Mouse (Mus musculus): ENCODE data around the gene Ctla2a. TPM values are rescaled to one million over a fixed set of nuclear protein-coding genes. Genes with fewer than 3 reads are reported as not detected.
"Not testable (repeated sequence)": the region's sequence is repeated elsewhere in the genome, so short reads cannot be mapped to it uniquely, and the experiment has no call there.

Ctla2a gene
- total and polyA plus RNA-seq, 3 experiments = not detected

DNA sequence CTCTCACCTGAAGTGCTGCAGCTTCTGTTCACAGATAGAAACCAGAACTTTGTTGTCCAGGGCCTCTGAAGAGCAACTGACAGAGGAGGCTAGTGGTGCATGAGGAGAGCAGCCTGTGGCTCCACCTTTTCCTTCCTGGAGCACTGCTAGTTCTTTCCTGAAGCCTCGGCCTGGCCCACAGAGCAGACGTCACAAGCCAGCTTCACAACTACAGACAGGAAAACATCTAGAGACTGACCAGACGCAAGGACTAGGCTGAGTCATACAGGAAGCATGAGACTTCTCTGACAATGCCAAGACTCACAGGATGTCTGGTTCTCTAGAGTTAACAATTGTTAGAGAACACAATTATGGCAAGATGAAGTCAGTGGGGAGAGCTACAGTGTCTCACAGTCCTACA is 39.1 kb downstream of the Ctla2a start, which contains the start of gene Ctla2b:
Gene Ctla2b (minus strand): TSS at position 120 of the 400 bp plus-strand sequence.
- no peaks in the 10 kb centered on the region for H3K27me3 ChIP-seq (replicated peaks)
- no peak for TF ChIP-seq BHLHE40 (IDR thresholded peaks at IDR 0.05; ENCODE audit: low read depth, low read length)
- TF ChIP-seq CHD2 (IDR thresholded peaks at IDR 0.05; ENCODE audit: low read length) = no peak
- TF ChIP-seq JUN (IDR thresholded peaks at IDR 0.05; ENCODE audit: insufficient read depth, low read depth, low read length) = no peak
- H3K9ac ChIP-seq (ENCODE audit: insufficient read depth, low read depth) = no peak within 1 kb of the TSS
- no peak within 1 kb of the TSS for H3K4me2 ChIP-seq (ENCODE audit: insufficient read depth, low read depth, poor library complexity, severe bottlenecking)
- H3K79me2 ChIP-seq (replicated peaks; ENCODE audit: control insufficient read depth, extremely low read depth, insufficient read depth, poor library complexity, severe bottlenecking) = no peaks in the 10 kb centered on the region
- dilution Hi-C loops (cut with MboI; ENCODE audit: extremely low pct_ligation_motif_present, extremely low pct_unique_long_range_greater_than_20kb, low sequenced_read_pairs) (no loop called here), in situ Hi-C loops (cut with MboI; ENCODE audit: low pct_ligation_motif_present, low pct_unique_long_range_greater_than_20kb, low sequenced_read_pairs) (no loop called here)
- H3K4me1 ChIP-seq (ENCODE audit: control insufficient read depth in 1 of 2, insufficient read depth in 2 of 2) = no peaks in the 10 kb centered on the region
- DNase-seq (ENCODE audit: extremely low read depth) = no peak
- H3K27ac ChIP-seq (ENCODE audit: insufficient read depth, low read depth) = no peak within 1 kb of the TSS
- H3K4me3 ChIP-seq (replicated peaks in 1 of 3; ENCODE audit: low read depth in 2 of 3, low read length in 2 of 3, poor library complexity in 1 of 3) = no peak within 1 kb of the TSS
- peaks cover 37% of the 10 kb centered on the region for H3K9me3 ChIP-seq (replicated peaks; ENCODE audit: low read length)
- no peaks in the 10 kb centered on the region for H3K36me3 ChIP-seq (replicated peaks in 1 of 2; ENCODE audit: control insufficient read depth in 1 of 2, insufficient read depth in 1 of 2, low read length in 1 of 2)

DNA sequence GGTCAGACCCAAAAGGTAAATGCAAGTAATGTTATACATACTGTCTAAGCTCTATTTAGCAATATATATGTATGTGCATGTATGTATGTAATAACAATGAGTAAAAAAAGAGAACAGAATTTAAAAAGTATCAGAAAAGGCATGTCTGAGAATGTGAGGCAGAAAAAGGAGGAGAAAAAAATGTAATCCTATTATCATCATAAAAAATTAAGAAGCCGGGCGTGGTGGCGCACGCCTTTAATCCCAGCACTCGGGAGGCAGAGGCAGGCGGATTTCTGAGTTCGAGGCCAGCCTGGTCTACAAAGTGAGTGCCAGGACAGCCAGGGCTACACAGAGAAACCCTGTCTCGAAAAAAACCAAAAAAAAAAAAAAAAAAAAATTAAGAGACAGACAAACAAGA is 39.6 kb downstream of the Ctla2a start, which contains the start of gene Gm49392:
Gene Gm49392 (minus strand): TSS at position 101 of the 400 bp plus-strand sequence.
- H3K27me3 ChIP-seq (replicated peaks); H3K27ac ChIP-seq (ENCODE audit: insufficient read depth, low read depth); H3K36me3 ChIP-seq (replicated peaks in 1 of 2; ENCODE audit: control insufficient read depth in 1 of 2, insufficient read depth in 1 of 2, low read length in 1 of 2); H3K9ac ChIP-seq (ENCODE audit: insufficient read depth, low read depth); H3K4me3 ChIP-seq (replicated peaks in 1 of 3; ENCODE audit: low read depth in 2 of 3, low read length in 2 of 3, poor library complexity in 1 of 3); H3K79me2 ChIP-seq (replicated peaks; ENCODE audit: control insufficient read depth, extremely low read depth, insufficient read depth, poor library complexity, severe bottlenecking); H3K4me2 ChIP-seq (ENCODE audit: insufficient read depth, low read depth, poor library complexity, severe bottlenecking); in situ Hi-C loops (cut with MboI; ENCODE audit: low pct_ligation_motif_present, low pct_unique_long_range_greater_than_20kb, low sequenced_read_pairs); H3K4me1 ChIP-seq (ENCODE audit: control insufficient read depth in 1 of 2, insufficient read depth in 2 of 2); DNase-seq (ENCODE audit: extremely low read depth); dilution Hi-C loops (cut with MboI; ENCODE audit: extremely low pct_ligation_motif_present, extremely low pct_unique_long_range_greater_than_20kb, low sequenced_read_pairs): not testable (repeated sequence)
- peaks cover 34% of the 10 kb centered on the region for H3K9me3 ChIP-seq (replicated peaks; ENCODE audit: low read length)

DNA sequence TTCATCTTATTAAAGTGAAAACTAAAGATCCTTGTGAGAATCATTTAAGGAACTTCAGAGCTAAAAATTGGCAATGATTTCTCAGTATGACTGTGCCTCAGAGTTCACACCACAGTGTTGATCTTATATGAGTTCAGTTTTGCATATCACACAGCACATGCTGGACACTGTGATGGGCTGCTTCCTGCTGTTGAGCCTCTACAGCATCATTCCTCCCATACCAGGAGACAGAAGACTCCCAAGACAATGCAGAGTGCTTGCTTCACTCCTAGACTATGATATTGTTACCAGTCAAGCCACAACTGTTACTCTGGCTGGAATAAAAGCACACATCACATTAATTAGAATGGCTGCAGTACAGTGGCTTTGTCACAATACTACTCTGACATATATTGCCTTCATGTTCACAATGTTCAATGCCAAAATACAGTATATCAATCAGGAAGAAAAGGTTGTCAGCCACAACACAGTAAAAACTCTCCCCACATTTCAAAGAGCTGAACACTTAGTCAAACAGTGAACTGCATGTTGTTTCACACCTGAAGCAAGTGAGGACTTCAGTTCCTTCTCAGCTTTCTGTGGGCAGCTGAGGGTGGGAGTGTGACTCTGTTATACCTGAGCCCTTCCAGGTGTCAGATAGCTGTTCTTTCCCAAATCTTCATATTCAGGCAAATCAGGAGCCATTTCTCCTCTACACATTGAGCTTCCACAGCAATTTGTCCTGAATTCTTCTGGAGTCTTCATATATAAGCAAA is 40.8 kb downstream of the Ctla2a start:
- Histone ChIP-seq H3K36me3 (replicated peaks in 1 of 2; ENCODE audit: control insufficient read depth in 1 of 2, insufficient read depth in 1 of 2, low read length in 1 of 2) (no peaks in the 10 kb centered on the region), H3K27me3 (replicated peaks) (no peaks in the 10 kb centered on the region), H3K4me2 (ENCODE audit: insufficient read depth, low read depth, poor library complexity, severe bottlenecking) (no peak overlapping the region), H3K9me3 (replicated peaks; ENCODE audit: low read length) (peaks cover 37% of the 10 kb centered on the region), H3K4me3 (replicated peaks in 1 of 3; ENCODE audit: low read depth in 2 of 3, low read length in 2 of 3, poor library complexity in 1 of 3) (no peak overlapping the region), H3K4me1 (ENCODE audit: control insufficient read depth in 1 of 2, insufficient read depth in 2 of 2) (no peaks in the 10 kb centered on the region), H3K9ac (ENCODE audit: insufficient read depth, low read depth) (no peak overlapping the region), H3K79me2 (replicated peaks; ENCODE audit: control insufficient read depth, extremely low read depth, insufficient read depth, poor library complexity, severe bottlenecking) (no peaks in the 10 kb centered on the region), H3K27ac (ENCODE audit: insufficient read depth, low read depth) (no peak overlapping the region)
- TF ChIP-seq GABPA (IDR thresholded peaks at IDR 0.05; ENCODE audit: insufficient replicate concordance, low read depth, low read length) = no peak
- no peak for TF ChIP-seq KAT2A (IDR thresholded peaks at IDR 0.05; ENCODE audit: insufficient replicate concordance, low read length)
- no peak for TF ChIP-seq TBP (conservative IDR thresholded peaks at IDR 0.05; ENCODE audit: low read depth, low read length)
- no peak for TF ChIP-seq ZMIZ1 (IDR thresholded peaks at IDR 0.05; ENCODE audit: low read depth, low read length)
- TF ChIP-seq UBTF (IDR thresholded peaks at IDR 0.05; ENCODE audit: low read depth, low read length) = no peak
- TF ChIP-seq SMC3 (IDR thresholded peaks at IDR 0.05; ENCODE audit: low read depth, low read length) = no peak
- TF ChIP-seq BHLHE40 (IDR thresholded peaks at IDR 0.05; ENCODE audit: low read depth, low read length) = no peak
- TF ChIP-seq POLR2AphosphoS2 (IDR thresholded peaks at IDR 0.05; ENCODE audit: low read depth, low read length) = no peak
- no peak for TF ChIP-seq ETS1 (conservative IDR thresholded peaks at IDR 0.05; ENCODE audit: low read depth, low read length)
- TF ChIP-seq MAX (IDR thresholded peaks at IDR 0.05; ENCODE audit: low read length) = no peak
- dilution Hi-C loops (cut with MboI; ENCODE audit: extremely low pct_ligation_motif_present, extremely low pct_unique_long_range_greater_than_20kb, low sequenced_read_pairs) = no loop called here
- in situ Hi-C loops (cut with MboI; ENCODE audit: low pct_ligation_motif_present, low pct_unique_long_range_greater_than_20kb, low sequenced_read_pairs) = no loop called here
- no peak for DNase-seq (ENCODE audit: extremely low read depth)
